Mouse (Mus musculus): ENCODE measurements around the gene Gm4131.
A peak's percentile ranks its signal among the peaks of the same experiment; 100 is the strongest.

Gene Gm4131

DNA sequence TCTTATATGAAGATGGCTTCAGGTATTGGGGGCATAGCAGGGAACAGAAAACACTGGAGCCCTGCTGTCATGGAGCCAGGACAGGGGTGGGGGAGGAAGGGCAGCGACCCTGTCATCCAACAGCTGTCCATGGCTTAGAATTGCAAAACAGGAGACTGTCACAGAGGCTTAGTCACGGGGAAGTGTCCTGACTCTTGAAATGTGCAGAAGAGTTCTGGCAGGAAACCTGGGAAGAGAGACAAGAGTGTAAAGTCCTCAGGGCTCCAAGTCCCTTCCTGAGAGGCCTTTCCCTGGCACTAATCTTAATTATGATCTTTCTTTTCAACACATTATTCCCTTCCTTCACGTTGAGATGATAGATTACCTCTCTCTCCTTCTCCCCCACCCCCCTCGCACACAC lies 16.6 kb downstream of the Gm4131 start:
- DNase-seq (ENCODE audit: low spot score), result no peak

GRCm38 (mm10) chr14:62546746-62547145 lies 20.0 kb downstream of the Gm4131 start:
- DNase-seq (ENCODE audit: low spot score), result no peak

- DNase-seq (ENCODE audit: low spot score), result no peak
These were observed 20.4 kb downstream of the Gm4131 start for GRCm38 (mm10) chr14:62546296-62546695.

- DNase-seq (ENCODE audit: low spot score), result no peak
These were observed 25.0 kb downstream of the Gm4131 start for GRCm38 (mm10) chr14:62541751-62542150.

GRCm38 (mm10) chr14:62539834-62540233 lies 26.9 kb downstream of the Gm4131 start:
- DNase-seq (ENCODE audit: low spot score), result no peak

DNA sequence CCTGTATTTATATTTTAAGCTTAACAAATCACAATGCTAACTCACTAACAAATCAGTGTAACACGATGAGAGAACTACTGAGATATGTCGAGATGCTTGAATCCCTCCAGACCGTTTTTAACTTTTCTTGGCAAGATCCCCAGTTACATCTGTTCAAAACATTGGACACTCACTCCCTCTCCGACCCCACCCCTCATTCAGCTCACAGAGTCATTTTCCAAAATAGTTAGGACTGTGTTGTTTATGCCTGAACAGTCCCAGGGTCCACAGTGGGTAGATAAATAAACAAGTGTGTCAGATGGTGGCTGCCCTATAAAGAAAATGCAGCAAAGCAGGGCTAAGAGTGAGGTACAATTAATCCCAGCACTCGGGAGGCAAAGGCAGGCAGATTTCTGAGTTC lies 29.7 kb downstream of the Gm4131 start:
- DNase-seq (ENCODE audit: low spot score), result no peak

DNA sequence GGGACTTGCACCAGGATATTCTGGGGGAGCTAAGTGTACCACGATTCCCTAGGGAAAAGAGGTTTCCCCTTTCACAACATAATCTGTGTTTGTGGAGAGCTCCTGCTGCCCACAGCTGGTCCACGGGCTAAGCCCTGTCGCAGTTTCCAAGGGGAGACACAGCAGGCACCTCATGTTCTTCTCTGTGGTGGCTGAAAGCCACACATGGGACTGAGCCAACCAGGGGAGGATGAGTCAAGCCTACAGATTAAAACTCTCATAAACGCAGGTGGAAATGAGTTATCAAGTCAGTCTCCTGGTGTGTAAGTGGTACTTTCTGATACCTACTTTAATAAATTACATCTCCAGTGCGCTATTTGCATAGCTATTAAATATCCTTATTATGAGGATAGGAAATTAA lies 30.6 kb downstream of the Gm4131 start:
- DNase-seq (ENCODE audit: low spot score), result no peak

DNA sequence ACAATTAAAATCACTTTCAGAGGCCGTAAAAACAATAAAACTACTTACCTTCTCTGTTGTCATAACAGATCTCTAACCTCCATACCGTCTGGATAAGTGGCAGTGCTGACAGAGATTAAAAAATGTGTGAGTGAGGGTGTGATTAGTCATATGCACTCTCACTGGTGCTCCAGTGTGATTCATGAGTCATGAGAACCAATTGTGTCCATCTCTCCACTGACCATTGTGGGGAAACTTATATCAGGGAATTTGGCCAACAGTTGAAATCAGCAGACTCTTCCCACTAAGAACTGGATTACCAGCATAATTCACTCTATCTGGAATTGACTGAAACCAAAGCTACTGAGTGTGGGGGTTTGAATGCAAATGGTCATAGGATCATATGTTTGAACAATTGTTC lies 35.8 kb downstream of the Gm4131 start:
- DNase-seq (ENCODE audit: low spot score), result no peak

DNA sequence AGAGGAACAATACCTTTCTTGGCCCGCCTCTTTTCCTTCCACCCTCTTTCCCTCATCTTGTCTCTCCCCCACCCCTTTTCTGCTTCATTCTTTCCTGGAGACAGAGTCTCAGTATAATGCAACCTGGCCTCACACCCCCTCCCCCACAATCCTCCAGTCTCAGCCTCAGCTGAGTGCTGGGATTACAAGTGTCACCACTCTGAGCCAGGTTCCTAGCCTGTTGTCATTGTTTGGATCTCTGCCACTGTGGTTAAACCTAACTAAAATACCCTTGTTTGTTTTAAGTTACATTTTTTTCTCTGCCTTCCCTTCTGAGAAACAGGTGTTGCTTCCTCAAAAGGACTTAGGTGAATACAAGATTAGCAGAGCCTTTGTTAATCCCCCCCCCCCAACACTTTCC lies 53.9 kb downstream of the Gm4131 start:
- no peak for DNase-seq (ENCODE audit: low spot score)

DNA sequence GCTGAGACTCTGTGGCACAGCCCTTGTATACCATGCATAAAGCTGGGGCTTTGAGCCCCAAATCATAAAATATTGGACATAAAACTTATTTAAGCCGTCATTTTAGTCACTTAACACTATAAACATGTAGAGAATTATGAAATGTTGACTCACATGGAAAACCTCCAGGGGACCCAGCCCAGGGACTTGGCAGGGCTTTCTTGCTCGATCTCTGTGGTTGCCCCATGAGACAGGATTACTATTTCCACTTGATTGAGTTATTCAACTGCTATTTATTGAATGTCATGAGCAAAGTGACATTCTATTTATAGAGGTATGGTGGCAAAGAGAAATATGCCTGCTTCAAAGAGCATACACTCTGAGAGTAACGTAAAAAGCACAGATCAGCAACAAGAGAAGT lies 57.4 kb downstream of the Gm4131 start:
- no peak for DNase-seq (ENCODE audit: low spot score)

- no peak for DNase-seq (ENCODE audit: low spot score)
These were observed 60.5 kb downstream of the Gm4131 start for GRCm38 (mm10) chr14:62506261-62506660.

DNA sequence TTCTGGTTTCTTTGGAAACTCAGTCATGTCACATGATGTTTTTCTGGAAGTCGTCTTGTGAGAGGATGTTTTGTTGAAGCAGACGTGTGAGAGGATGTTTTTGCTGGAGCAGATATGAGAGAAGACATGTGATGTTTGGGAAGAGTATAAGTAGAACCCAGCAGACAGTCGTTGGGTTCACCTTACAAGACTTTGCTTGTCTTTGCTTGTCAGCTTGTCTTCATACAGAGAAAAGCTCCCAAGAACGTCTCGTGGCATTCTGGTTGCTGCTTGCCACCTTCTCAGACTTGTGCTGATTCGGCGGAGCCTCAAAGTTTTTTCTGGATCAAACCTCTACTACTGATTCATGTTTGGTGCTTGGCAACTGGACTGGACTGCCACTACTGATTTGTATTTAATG lies 69.3 kb downstream of the Gm4131 start:
- DNase-seq (ENCODE audit: low spot score), result no peak

DNA sequence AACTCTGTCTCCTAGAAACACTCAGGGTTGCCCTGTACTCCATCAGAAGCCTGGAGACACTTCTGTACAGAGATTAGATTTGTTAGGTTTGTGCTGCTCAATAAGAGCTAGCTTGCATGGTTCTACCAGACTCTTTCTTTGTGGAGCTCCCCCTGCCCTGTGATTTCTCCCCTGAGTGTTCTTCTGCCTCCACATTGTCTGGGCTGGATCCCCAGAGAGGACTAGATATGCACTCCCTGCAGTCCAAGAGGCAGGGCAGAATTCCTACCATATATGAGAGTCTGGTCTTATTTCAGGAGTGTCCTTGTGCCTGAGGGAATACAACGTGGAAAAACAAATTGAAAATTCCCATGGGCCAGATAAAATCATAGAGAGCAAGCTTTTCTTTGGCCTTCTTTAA lies 70.2 kb downstream of the Gm4131 start:
- DNase-seq (ENCODE audit: low spot score), result no peak

GRCm38 (mm10) chr14:62493456-62493855 lies 73.3 kb downstream of the Gm4131 start:
- no peak for DNase-seq (ENCODE audit: low spot score)

DNA sequence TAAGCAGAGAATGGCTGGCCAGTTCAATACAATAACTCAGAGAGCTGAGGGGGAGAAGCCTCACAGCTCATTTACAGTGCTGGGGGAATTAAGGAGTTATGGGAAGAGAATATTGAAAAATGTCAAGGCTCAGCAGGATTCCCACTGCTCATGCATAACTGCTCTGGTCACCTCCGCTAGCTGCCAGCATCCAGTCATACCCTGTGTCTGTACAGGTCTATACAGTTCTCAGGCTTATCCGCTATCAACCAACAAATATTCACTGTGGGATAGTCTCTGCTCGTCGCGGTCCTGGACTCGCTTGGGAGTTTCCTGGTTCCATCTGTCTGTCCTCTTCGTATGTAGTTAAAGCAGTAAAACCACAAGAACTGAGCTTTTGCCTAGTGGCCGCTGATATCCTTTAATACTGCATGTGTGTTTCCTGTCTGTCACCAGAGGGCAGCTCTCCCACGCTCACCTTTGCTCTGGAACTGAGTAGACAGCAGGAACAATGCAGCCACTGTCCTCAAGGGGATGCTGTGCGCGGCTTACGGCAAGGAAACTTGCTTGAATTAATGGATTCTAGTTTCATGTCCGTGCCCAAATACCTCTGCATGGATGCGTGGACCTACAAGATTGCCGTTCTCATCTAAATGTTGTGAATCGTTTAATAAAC lies 74.4 kb downstream of the Gm4131 start:
- DNase-seq (ENCODE audit: low spot score), result peak; percentile 92

GRCm38 (mm10) chr14:62488270-62488669 lies 78.5 kb downstream of the Gm4131 start:
- DNase-seq (ENCODE audit: low spot score), result no peak

DNA sequence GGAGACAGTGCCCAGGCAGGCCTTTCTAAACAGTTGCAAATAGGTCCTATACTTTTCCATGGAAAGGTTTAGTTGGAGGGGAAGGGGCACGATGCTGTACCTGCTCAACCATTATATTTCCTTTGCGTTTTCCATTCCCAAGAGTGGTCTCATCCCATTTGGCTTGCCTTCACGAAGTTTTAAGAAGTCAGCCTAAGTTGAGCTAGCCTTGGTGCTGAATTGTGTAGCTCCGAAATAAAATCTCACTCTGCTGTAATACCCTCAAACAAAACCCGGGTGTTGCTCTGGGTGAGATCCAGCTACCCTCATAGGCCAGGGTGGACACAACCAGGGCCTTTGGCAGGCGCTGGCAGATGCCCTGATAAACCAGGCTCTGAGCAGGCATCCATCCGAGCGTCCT lies 85.3 kb downstream of the Gm4131 start:
- DNase-seq (ENCODE audit: low spot score), result peak; percentile 60

- DNase-seq (ENCODE audit: low spot score), result no peak
These were observed 87.3 kb downstream of the Gm4131 start for GRCm38 (mm10) chr14:62479395-62479794.

GRCm38 (mm10) chr14:62474481-62474880 lies 92.2 kb downstream of the Gm4131 start:
- no peak for DNase-seq (ENCODE audit: low spot score)

- DNase-seq (ENCODE audit: low spot score), result no peak
These were observed 94.7 kb downstream of the Gm4131 start for GRCm38 (mm10) chr14:62472061-62472460.

- DNase-seq (ENCODE audit: low spot score), result no peak
These were observed 98.0 kb downstream of the Gm4131 start for GRCm38 (mm10) chr14:62468753-62469125.

- DNase-seq (ENCODE audit: low spot score), result no peak
These were observed 98.5 kb downstream of the Gm4131 start for GRCm38 (mm10) chr14:62468119-62468752.

DNA sequence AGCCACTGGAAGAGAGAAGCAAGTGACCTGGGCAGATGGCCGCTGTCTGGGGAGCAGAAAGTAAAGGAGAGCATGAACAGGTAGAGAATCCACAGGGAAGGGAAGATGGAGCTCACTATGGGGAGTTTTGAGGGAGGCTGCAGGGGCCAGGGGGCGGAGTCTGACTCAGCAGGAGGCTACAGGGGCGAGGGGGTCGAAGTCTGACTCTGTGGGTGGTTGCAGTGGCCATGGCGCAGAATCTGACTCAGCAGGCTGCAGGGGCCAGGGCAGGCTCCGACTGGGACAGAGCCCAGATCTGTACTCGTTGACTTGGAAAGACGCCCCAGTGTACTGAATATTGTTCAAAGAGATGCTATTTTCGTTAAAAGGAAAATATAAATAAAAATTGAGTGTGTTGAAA lies 101.8 kb downstream of the Gm4131 start:
- peak; percentile 16 for DNase-seq (ENCODE audit: low spot score)

- DNase-seq (ENCODE audit: low spot score), result no peak
These were observed 107.2 kb downstream of the Gm4131 start for GRCm38 (mm10) chr14:62459541-62459940.
